In genomic region chr4:134263191-134263590, GRCm38 (mm10) we compare ENCODE assay signal across 9 mouse cellular contexts. TPM values are rescaled to one million over a fixed set of nuclear protein-coding genes. Genes with fewer than 3 reads are reported as not detected.
DNase-seq lines count a peak whose midpoint lies in the region; ATAC-seq and TF ChIP-seq lines count a peak whose summit lies in the region.
"Had no signal": no experiment of that assay in that cellular context is flagged by ENCODE, and none has a peak within 500 bp of the region (broad histone marks: within the 10 kb centered on the region; RNA-seq: fewer than 3 reads in every experiment).

No protein-coding gene starts in this region.

- DNase-seq in heart, adult 18-20 months = peak; percentile 51 to 82
- DNase-seq in right cerebral cortex, adult 2 months (ENCODE audit: low spot score in 2 of 2) = peak; percentile 46 to 67
- no peak for DNase-seq in right cerebral cortex, postnatal 25 days
- peak; percentile 84 for DNase-seq in heart, postnatal 4 days
- DNase-seq in lung, postnatal 36 days = peak; percentile 83
- no peak for DNase-seq in yolk sac, embryonic 10.5 days (ENCODE audit: low spot score)

- H3K4me2 ChIP-seq in heart, embryonic 11.5 days = no peak overlapping the region
- H3K4me2 ChIP-seq: heart, embryonic 15.5 days had no signal

- H3K4me3 ChIP-seq in heart, embryonic 11.5 days (ENCODE audit: low read depth, low read length) = no peak overlapping the region
- H3K4me3 ChIP-seq in bone marrow macrophage, adult 2 months (ENCODE audit: insufficient read depth, low read length) = no peak overlapping the region
- H3K4me3 ChIP-seq: heart, embryonic 15.5 days had no signal

- H3K4me1 ChIP-seq in heart, embryonic 11.5 days (ENCODE audit: control insufficient read depth, insufficient read depth, low read length) = no peaks in the 10 kb centered on the region
- H3K4me1 ChIP-seq in bone marrow macrophage, adult 2 months (ENCODE audit: control insufficient read depth, insufficient read depth, low read length) = peaks cover 4% of the 10 kb centered on the region; the same call in 1 of the 2 replicates
- H3K4me1 ChIP-seq: heart, embryonic 15.5 days had no signal

- WGBS in heart, embryonic 11.5 days (ENCODE audit: insufficient replicate concordance) = 27% methylated on average over 6 of the region's 6 CpGs

- TF ChIP-seq CTCF in bone marrow macrophage, adult 2 months (IDR thresholded peaks at IDR 0.05; ENCODE audit: low read depth, low read length) = peak; percentile 90

- no peaks in the 10 kb centered on the region for H3K36me3 ChIP-seq in heart, embryonic 11.5 days (ENCODE audit: control insufficient read depth, insufficient read depth, low read length)
- H3K36me3 ChIP-seq: heart, embryonic 15.5 days had no signal

- no peak overlapping the region for H3K9ac ChIP-seq in heart, embryonic 11.5 days (ENCODE audit: low read depth, low read length)
- H3K9ac ChIP-seq: heart, embryonic 15.5 days had no signal

- no peak for ATAC-seq in heart, embryonic 11.5 days (replicated peaks; ENCODE audit: insufficient number of reproducible peaks, low FRiP score, low TSS enrichment)

- H3K27me3 ChIP-seq in heart, embryonic 11.5 days (ENCODE audit: control insufficient read depth, insufficient read depth, low read length) = no peaks in the 10 kb centered on the region
- H3K27me3 ChIP-seq: heart, embryonic 15.5 days had no signal

- no peak for TF ChIP-seq POLR2A in bone marrow macrophage, adult 2 months (IDR thresholded peaks at IDR 0.05; ENCODE audit: borderline replicate concordance, low read depth, low read length)

- no peak overlapping the region for H3K27ac ChIP-seq in heart, embryonic 11.5 days (ENCODE audit: low read depth, low read length)
- H3K27ac ChIP-seq in bone marrow macrophage, adult 2 months (ENCODE audit: insufficient read depth, low read depth, low read length) = no peak overlapping the region
- H3K27ac ChIP-seq: heart, embryonic 15.5 days had no signal

- H3K9me3 ChIP-seq in heart, embryonic 11.5 days (replicated peaks; ENCODE audit: control insufficient read depth, low read length) = no peaks in the 10 kb centered on the region
- H3K9me3 ChIP-seq: heart, embryonic 15.5 days had no signal

RNA-seq across cellular contexts. Expression of gene Grrp1, which starts 9.3 kb away (rescaled TPM):
- 1 to 10 TPM; 5.1 to 6.3 TPM for total RNA-seq in heart, adult 18-20 months (2021)
- polyA plus RNA-seq in heart, embryonic 11.5 days (2014; fragmentation: Nextera tagmentation; extraction: Ambion mirVana) = 3.7 and 4.4 TPM in 2 replicates
- not detected in 2 replicates for polyA plus RNA-seq in bone marrow macrophage, adult 2 months (2012; ENCODE audit: insufficient read depth, insufficient read length, missing spikeins)
- 10 to 100 TPM in 1 of 2 experiments, 1 to 10 TPM in 1; 8.9 to 10.3 TPM for total RNA-seq in heart, postnatal 4 days (2021)

RNA-seq across cellular contexts. Expression of gene Gm30191, which starts 16.5 kb away (rescaled TPM):
- total RNA-seq in heart, adult 18-20 months (2021) = not detected
- not detected in 2 replicates for polyA plus RNA-seq in heart, embryonic 11.5 days (2014; fragmentation: Nextera tagmentation; extraction: Ambion mirVana)
- polyA plus RNA-seq in bone marrow macrophage, adult 2 months (2012; ENCODE audit: insufficient read depth, insufficient read length, missing spikeins) = not detected in 2 replicates
- total RNA-seq in heart, postnatal 4 days (2021) = not detected
- polyA plus RNA-seq: heart, embryonic 15.5 days had no signal

RNA-seq across cellular contexts. Expression of gene Zfp593, which starts 17.8 kb away (rescaled TPM):
- 1 to 10 TPM; 3.3 to 3.6 TPM for total RNA-seq in heart, adult 18-20 months (2021)
- polyA plus RNA-seq in heart, embryonic 11.5 days (2014; fragmentation: Nextera tagmentation; extraction: Ambion mirVana) = 11.5 and 12.4 TPM in 2 replicates
- polyA plus RNA-seq in bone marrow macrophage, adult 2 months (2012; ENCODE audit: insufficient read depth, insufficient read length, missing spikeins) = 3.9 and 5.3 TPM in 2 replicates
- 1 to 10 TPM; 5.8 TPM for total RNA-seq in heart, postnatal 4 days (2021)

RNA-seq across cellular contexts. Expression of gene E130218I03Rik, which starts 19.7 kb away (rescaled TPM):
- total RNA-seq in heart, adult 18-20 months (2021) = not detected
- 0.23 TPM in 1 of 2 replicates, not detected in the other for polyA plus RNA-seq in heart, embryonic 11.5 days (2014; fragmentation: Nextera tagmentation; extraction: Ambion mirVana)
- polyA plus RNA-seq in bone marrow macrophage, adult 2 months (2012; ENCODE audit: insufficient read depth, insufficient read length, missing spikeins) = not detected in 2 replicates
- not detected for total RNA-seq in heart, postnatal 4 days (2021)

RNA-seq across cellular contexts. Expression of gene Pdik1l, which starts 24.5 kb away (rescaled TPM):
- 1 to 10 TPM; 4.8 to 8.0 TPM for total RNA-seq in heart, adult 18-20 months (2021)
- 13.7 and 16.3 TPM in 2 replicates for polyA plus RNA-seq in heart, embryonic 11.5 days (2014; fragmentation: Nextera tagmentation; extraction: Ambion mirVana)
- polyA plus RNA-seq in bone marrow macrophage, adult 2 months (2012; ENCODE audit: insufficient read depth, insufficient read length, missing spikeins) = 12.2 and 15.2 TPM in 2 replicates
- total RNA-seq in heart, postnatal 4 days (2021) = 10 to 100 TPM; 11.8 to 12.2 TPM

Comparison
In these comparisons a context has a peak if more than half of its experiments do, and no peak if none do; other contexts are left out.
1. DNase-seq: peak in heart, adult 18-20 months (2 of 2), right cerebral cortex, adult 2 months (2 of 2), heart, postnatal 4 days (single experiment) and lung, postnatal 36 days (single experiment); none in right cerebral cortex, postnatal 25 days (single experiment) and yolk sac, embryonic 10.5 days (single experiment).